Mouse (Mus musculus) urinary bladder, adult 18-20 months (tissue): ENCODE measurements around the gene Cdyl.
"Not testable (repeated sequence)": the region's sequence is repeated elsewhere in the genome, so short reads cannot be mapped to it uniquely, and the experiment has no call there.

Experiments used
- DNase-seq, 2 experiments: peaks; one replicate each; pipeline ENCODE4 v3.0.0; 2022; ENCODE audit warnings: low spot score in 2 of 2, mixed read lengths in 2 of 2

Gene Cdyl

GRCm38 (mm10) chr13:35836501-35836900 lies 176.9 kb downstream of the Cdyl start:
- DNase-seq: not testable (repeated sequence)

GRCm38 (mm10) chr13:35840102-35840501 lies 180.5 kb downstream of the Cdyl start:
- no peak for DNase-seq

GRCm38 (mm10) chr13:35843383-35843782 lies 183.8 kb downstream of the Cdyl start:
- no peak for DNase-seq

GRCm38 (mm10) chr13:35845306-35845705 lies 185.7 kb downstream of the Cdyl start:
- no peak for DNase-seq

GRCm38 (mm10) chr13:35848694-35849093 lies 189.1 kb downstream of the Cdyl start:
- DNase-seq: peak in 1 of 2 experiments; percentile 4

GRCm38 (mm10) chr13:35851581-35851980 lies 191.9 kb downstream of the Cdyl start:
- DNase-seq: no peak

GRCm38 (mm10) chr13:35852851-35853575 lies 193.4 kb downstream of the Cdyl start:
- DNase-seq: no peak

- no peak for DNase-seq
Observed at GRCm38 (mm10) chr13:35857486-35857885, 197.9 kb downstream of the Cdyl start.

GRCm38 (mm10) chr13:35860916-35861315 lies 201.3 kb downstream of the Cdyl start:
- no peak for DNase-seq

GRCm38 (mm10) chr13:35870659-35871058 lies 211.0 kb downstream of the Cdyl start:
- no peak for DNase-seq

- DNase-seq: no peak
Observed at GRCm38 (mm10) chr13:35871107-35871506, 211.5 kb downstream of the Cdyl start.

- no peak for DNase-seq
Observed at GRCm38 (mm10) chr13:35875396-35875795, 215.8 kb downstream of the Cdyl start.

- no peak for DNase-seq
Observed at GRCm38 (mm10) chr13:35878282-35878681, 218.6 kb downstream of the Cdyl start.

GRCm38 (mm10) chr13:35879068-35879467 lies 219.4 kb downstream of the Cdyl start:
- no peak for DNase-seq

GRCm38 (mm10) chr13:35879519-35879918 lies 219.9 kb downstream of the Cdyl start:
- no peak for DNase-seq

GRCm38 (mm10) chr13:35880555-35881046 lies 221.0 kb downstream of the Cdyl start:
- DNase-seq: no peak

- DNase-seq: peak in 1 of 2 experiments; percentile 26
Observed at GRCm38 (mm10) chr13:35886121-35886725, 226.6 kb downstream of the Cdyl start.

GRCm38 (mm10) chr13:35892866-35893265 lies 233.2 kb downstream of the Cdyl start:
- no peak for DNase-seq

- DNase-seq: no peak
Observed at GRCm38 (mm10) chr13:35905378-35905777, 245.7 kb downstream of the Cdyl start.

- DNase-seq: peak; percentile 85 to 91
Observed at GRCm38 (mm10) chr13:35905879-35906481, 246.3 kb downstream of the Cdyl start, which contains the start of gene Rpp40. Gene Rpp40, minus strand, starts transcription at chr13:35906359.

- DNase-seq: no peak
Observed at GRCm38 (mm10) chr13:35911476-35911875, 251.8 kb downstream of the Cdyl start.
